Mouse (Mus musculus) myocyte (in vitro differentiated cells): ENCODE measurements around the gene Ptpdc1. TPM values are rescaled to one million over a fixed set of nuclear protein-coding genes. Genes with fewer than 3 reads are reported as not detected.

Experiments used
- H3K27me3 ChIP-seq: one replicate; pipeline ENCODE4 v1.6.1; 2011; ENCODE audit not compliant: control insufficient read depth, insufficient read depth, insufficient read length
- H3K36me3 ChIP-seq: one replicate; pipeline ENCODE4 v1.6.1; 2011; ENCODE audit not compliant: control insufficient read depth, insufficient read depth
- H3K4me2 ChIP-seq: one replicate; pipeline ENCODE4 v1.6.1; 2011; ENCODE audit warnings: low read depth, control low read depth
- H3K4me3 ChIP-seq: one replicate; pipeline ENCODE4 v1.5.1; 2011; ENCODE audit warnings: mild to moderate bottlenecking, control low read depth, moderate library complexity
- H3K79me2 ChIP-seq: one replicate; pipeline ENCODE4 v1.6.1; 2011; ENCODE audit not compliant: control insufficient read depth, insufficient read depth
- H3ac ChIP-seq: one replicate; pipeline ENCODE4 v1.6.1; 2011; ENCODE audit not compliant: control insufficient read depth, insufficient read length
- CEBPB ChIP-seq: IDR thresholded peaks from 2 replicates; pipeline ENCODE4 v1.6.1; 2011; ENCODE audit warnings: mild to moderate bottlenecking, moderate library complexity; ENCODE audit not compliant: poor library complexity, insufficient read depth, severe bottlenecking
- E2F4 ChIP-seq: IDR thresholded peaks from one replicate; pipeline ENCODE4 v1.6.1; 2011; ENCODE audit warnings: mild to moderate bottlenecking, control low read depth, moderate library complexity; ENCODE audit not compliant: insufficient read depth
- MAX ChIP-seq: IDR thresholded peaks from one replicate; pipeline ENCODE4 v1.6.1; 2011; ENCODE audit warnings: low read depth, mild to moderate bottlenecking, control low read depth
- MYOD1 ChIP-seq, 3 experiments: IDR thresholded peaks; one replicate each; pipeline ENCODE4 v1.6.1; 2011; ENCODE audit warnings: control low read depth in 2 of 3, low read depth in 2 of 3, mild to moderate bottlenecking in 2 of 3, moderate library complexity in 1 of 3; ENCODE audit not compliant: insufficient read length in 2 of 3, control insufficient read depth in 1 of 3
- MYOG ChIP-seq, 3 experiments: IDR thresholded peaks; one replicate each; pipeline ENCODE4 v1.6.1; 2011; ENCODE audit warnings: control low read depth in 2 of 3, low read depth in 2 of 3, mild to moderate bottlenecking in 2 of 3; ENCODE audit not compliant: insufficient read length in 2 of 3, control insufficient read depth in 1 of 3, insufficient read depth in 1 of 3
- POLR2A ChIP-seq: IDR thresholded peaks from one replicate; pipeline ENCODE4 v1.6.1; 2011; ENCODE audit warnings: low read depth, mild to moderate bottlenecking, control low read depth, moderate library complexity; ENCODE audit not compliant: insufficient read length
- POLR2AphosphoS2 ChIP-seq: IDR thresholded peaks from one replicate; pipeline ENCODE4 v1.6.1; 2011; ENCODE audit warnings: low read depth, control low read depth; ENCODE audit not compliant: insufficient read length
- REST ChIP-seq: IDR thresholded peaks from one replicate; pipeline ENCODE4 v1.6.1; 2011; ENCODE audit warnings: mild to moderate bottlenecking, control low read depth, moderate library complexity; ENCODE audit not compliant: insufficient read depth, insufficient read length
- SRF ChIP-seq: IDR thresholded peaks from one replicate; pipeline ENCODE4 v1.6.1; 2011; ENCODE audit warnings: low read depth; ENCODE audit not compliant: control insufficient read depth, insufficient read length
- TCF12 ChIP-seq: IDR thresholded peaks from one replicate; pipeline ENCODE4 v1.6.1; 2011; ENCODE audit warnings: mild to moderate bottlenecking, control low read depth; ENCODE audit not compliant: poor library complexity, insufficient read depth, severe bottlenecking
- TCF3 ChIP-seq: IDR thresholded peaks from one replicate; pipeline ENCODE4 v1.6.1; 2011; ENCODE audit warnings: low read depth, control low read depth; ENCODE audit not compliant: insufficient read length
- USF1 ChIP-seq: IDR thresholded peaks from one replicate; pipeline ENCODE4 v1.6.1; 2011; ENCODE audit warnings: low read depth, mild to moderate bottlenecking, control low read depth, moderate library complexity
- polyA plus RNA-seq: library from polyadenylated mRNA; unstranded; fragments of >200 nt; fragmentation: generic; extraction: Trizol; gene quantifications from one replicate; pipeline ENCODE4 v1.2.1, GENCODE M21; 2012; ENCODE audit warnings: missing spikeins

Gene Ptpdc1
- polyA plus RNA-seq, 1 experiment = 4.4 TPM

DNA sequence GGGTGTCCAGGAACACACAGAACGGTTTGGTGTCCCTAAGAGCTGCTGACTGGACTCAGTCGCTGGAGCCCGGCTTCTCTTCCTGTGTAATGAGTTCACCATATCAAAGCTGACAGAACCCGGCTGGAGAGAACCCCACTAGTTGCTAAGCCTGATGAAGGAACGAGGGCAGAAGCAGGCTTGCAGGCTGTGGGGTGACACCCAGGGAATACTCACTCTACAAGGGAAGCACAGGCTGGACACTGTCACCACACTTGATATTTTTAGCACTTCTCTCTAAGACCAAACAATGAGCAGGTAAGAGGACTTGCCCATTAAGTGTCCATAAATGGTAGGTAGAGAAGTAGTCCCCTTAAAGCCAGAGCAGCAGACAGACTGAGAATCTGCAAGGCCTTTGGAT is 20.9 kb downstream of the Ptpdc1 start:
- H3K27me3 ChIP-seq = no peaks in the 10 kb centered on the region
- no peaks in the 10 kb centered on the region for H3K36me3 ChIP-seq
- no peak overlapping the region for H3K4me3 ChIP-seq
- H3K79me2 ChIP-seq = no peaks in the 10 kb centered on the region
- H3K4me2 ChIP-seq = no peak overlapping the region
- TF ChIP-seq E2F4 (no peak), USF1 (no peak), CEBPB (no peak), TCF12 (no peak), MAX (no peak), SRF (no peak), POLR2AphosphoS2 (no peak), MYOD1 (IDR thresholded peaks at IDR 0.05; ENCODE audit: control insufficient read depth in 1 of 3, insufficient read length in 2 of 3, low read depth in 2 of 3) (no peak), REST (no peak), TCF3 (no peak), MYOG (IDR thresholded peaks at IDR 0.05; ENCODE audit: control insufficient read depth in 1 of 3, insufficient read depth in 1 of 3, insufficient read length in 2 of 3, low read depth in 2 of 3) (no peak), POLR2A (no peak)
- no peak overlapping the region for H3ac ChIP-seq

GRCm38 (mm10) chr13:48603296-48603695 is 22.2 kb downstream of the Ptpdc1 start:
- TF ChIP-seq MYOG (IDR thresholded peaks at IDR 0.05; ENCODE audit: control insufficient read depth in 1 of 3, insufficient read depth in 1 of 3, insufficient read length in 2 of 3, low read depth in 2 of 3) (no peak), TCF3 (no peak), CEBPB (no peak), MYOD1 (IDR thresholded peaks at IDR 0.05; ENCODE audit: control insufficient read depth in 1 of 3, insufficient read length in 2 of 3, low read depth in 2 of 3) (no peak), SRF (no peak), REST (no peak), POLR2AphosphoS2 (no peak), TCF12 (no peak), POLR2A (no peak)

GRCm38 (mm10) chr13:48594605-48595004 is 30.9 kb downstream of the Ptpdc1 start:
- Histone ChIP-seq H3K27me3 (no peaks in the 10 kb centered on the region), H3K36me3 (no peaks in the 10 kb centered on the region), H3K79me2 (no peaks in the 10 kb centered on the region), H3ac (no peak overlapping the region), H3K4me2 (no peak overlapping the region), H3K4me3 (no peak overlapping the region)
- TF ChIP-seq POLR2A (no peak), REST (no peak), MYOD1 (IDR thresholded peaks at IDR 0.05; ENCODE audit: control insufficient read depth in 1 of 3, insufficient read length in 2 of 3, low read depth in 2 of 3) (no peak), SRF (no peak), MAX (no peak), TCF12 (no peak), TCF3 (no peak), CEBPB (no peak), E2F4 (no peak), POLR2AphosphoS2 (no peak)

More at GRCm38 (mm10) chr13:48603296-48603695, 22.2 kb downstream of the Ptpdc1 start:
- no peak overlapping the region for H3K4me3 ChIP-seq
- H3K27me3 ChIP-seq = no peaks in the 10 kb centered on the region
- no peak overlapping the region for H3K4me2 ChIP-seq
- no peaks in the 10 kb centered on the region for H3K36me3 ChIP-seq
- H3K79me2 ChIP-seq = no peaks in the 10 kb centered on the region
- no peak overlapping the region for H3ac ChIP-seq

DNA sequence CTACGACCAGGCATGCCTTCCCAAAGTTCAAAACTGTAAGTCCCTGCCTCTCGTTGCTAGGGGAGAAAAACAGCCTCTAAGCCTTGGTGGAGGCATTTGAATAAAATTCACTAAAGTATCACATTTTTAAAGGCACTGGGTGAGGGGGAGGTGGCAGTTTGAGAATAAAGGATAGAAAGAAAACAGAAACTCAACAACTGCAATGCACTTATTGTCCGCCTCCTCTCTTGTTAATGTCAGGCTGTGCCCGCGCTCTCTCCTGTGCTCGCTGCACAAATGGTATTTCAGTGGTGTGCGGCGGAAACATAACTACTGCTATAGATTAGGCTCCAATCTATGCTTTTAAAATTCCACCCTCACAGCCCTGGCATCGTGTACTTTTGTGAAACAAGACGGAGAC is 31.4 kb downstream of the Ptpdc1 start:
- no peaks in the 10 kb centered on the region for H3K27me3 ChIP-seq
- no peak overlapping the region for H3K4me3 ChIP-seq
- no peaks in the 10 kb centered on the region for H3K79me2 ChIP-seq
- TF ChIP-seq USF1 = no peak
- no peak for TF ChIP-seq TCF12
- TF ChIP-seq TCF3 = no peak
- TF ChIP-seq REST = no peak
- TF ChIP-seq SRF = no peak
- TF ChIP-seq MAX = no peak
- TF ChIP-seq E2F4 = no peak
- TF ChIP-seq CEBPB = no peak
- no peak for TF ChIP-seq MYOG (IDR thresholded peaks at IDR 0.05; ENCODE audit: control insufficient read depth in 1 of 3, insufficient read depth in 1 of 3, insufficient read length in 2 of 3, low read depth in 2 of 3)
- TF ChIP-seq POLR2A = no peak
- no peak for TF ChIP-seq MYOD1 (IDR thresholded peaks at IDR 0.05; ENCODE audit: control insufficient read depth in 1 of 3, insufficient read length in 2 of 3, low read depth in 2 of 3)
- no peak for TF ChIP-seq POLR2AphosphoS2
- no peaks in the 10 kb centered on the region for H3K36me3 ChIP-seq
- H3ac ChIP-seq = no peak overlapping the region
- no peak overlapping the region for H3K4me2 ChIP-seq

DNA sequence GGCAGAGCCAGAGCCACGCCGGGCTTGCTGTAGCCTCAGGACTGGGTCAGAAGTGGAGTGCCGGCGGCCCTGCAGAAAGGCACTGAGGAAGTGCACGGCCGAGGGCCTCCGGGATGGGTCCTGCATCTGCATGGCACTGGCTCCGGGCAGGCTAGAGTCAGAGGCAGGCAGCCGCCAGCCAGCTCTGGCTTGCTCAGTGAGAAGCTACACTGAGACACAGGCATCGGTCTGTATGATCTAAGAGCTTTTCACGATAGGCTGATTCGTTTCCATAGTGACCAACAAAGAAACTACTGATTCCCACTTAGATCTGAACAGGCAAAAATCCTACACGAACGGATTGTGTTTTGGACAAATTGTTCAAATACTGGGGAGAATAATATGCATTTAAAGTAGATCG is 32.3 kb downstream of the Ptpdc1 start:
- Histone ChIP-seq H3K36me3 (no peaks in the 10 kb centered on the region), H3ac (no peak overlapping the region), H3K27me3 (no peaks in the 10 kb centered on the region), H3K4me3 (no peak overlapping the region), H3K79me2 (no peaks in the 10 kb centered on the region), H3K4me2 (no peak overlapping the region)
- TF ChIP-seq USF1 (no peak), REST (no peak), MYOD1 (IDR thresholded peaks at IDR 0.05; ENCODE audit: control insufficient read depth in 1 of 3, insufficient read length in 2 of 3, low read depth in 2 of 3) (no peak), E2F4 (no peak), MYOG (IDR thresholded peaks at IDR 0.05; ENCODE audit: control insufficient read depth in 1 of 3, insufficient read depth in 1 of 3, insufficient read length in 2 of 3, low read depth in 2 of 3) (no peak)
